Mouse (Mus musculus) heart, adult 11 months (tissue): ENCODE data around the gene Ccer2.
A peak's percentile ranks its signal among the peaks of the same experiment; 100 is the strongest.

Experiments used
- DNase-seq: peaks from one replicate; pipeline ENCODE4 v3.0.0; 2022

Ccer2 gene

GRCm38 (mm10) chr7:28756079-28756478 lies at the start of gene Ccer2:
Gene Ccer2 (plus strand): TSS chr7:28756174.
- DNase-seq: peak; percentile 87

- no peak for DNase-seq
These were observed 46.5 kb upstream of the Ccer2 start for GRCm38 (mm10) chr7:28709454-28709853.

- DNase-seq: no peak
These were observed 45.0 kb upstream of the Ccer2 start for GRCm38 (mm10) chr7:28710962-28711361.

- no peak for DNase-seq
These were observed 41.3 kb upstream of the Ccer2 start for GRCm38 (mm10) chr7:28714667-28715066.

GRCm38 (mm10) chr7:28715598-28715997 lies 40.4 kb upstream of the Ccer2 start:
- no peak for DNase-seq

- peak; percentile 96 for DNase-seq
These were observed 39.2 kb upstream of the Ccer2 start, which contains the start of gene Fbxo17 for GRCm38 (mm10) chr7:28716590-28717281. Gene Fbxo17 (plus strand): TSS chr7:28716804.

GRCm38 (mm10) chr7:28717726-28718125 lies 38.2 kb upstream of the Ccer2 start:
- DNase-seq: no peak

GRCm38 (mm10) chr7:28719159-28719558 lies 36.8 kb upstream of the Ccer2 start:
- no peak for DNase-seq

GRCm38 (mm10) chr7:28719650-28720049 lies 36.3 kb upstream of the Ccer2 start:
- DNase-seq: no peak

GRCm38 (mm10) chr7:28720753-28721537 lies 35.0 kb upstream of the Ccer2 start:
- no peak for DNase-seq

GRCm38 (mm10) chr7:28722079-28722478 lies 33.9 kb upstream of the Ccer2 start:
- DNase-seq: no peak

GRCm38 (mm10) chr7:28724613-28725012 lies 31.4 kb upstream of the Ccer2 start:
- no peak for DNase-seq

GRCm38 (mm10) chr7:28726600-28726999 lies 29.4 kb upstream of the Ccer2 start:
- DNase-seq: no peak

GRCm38 (mm10) chr7:28727649-28728340 lies 28.2 kb upstream of the Ccer2 start:
- DNase-seq: no peak

GRCm38 (mm10) chr7:28732341-28733142 lies 23.4 kb upstream of the Ccer2 start:
- DNase-seq: peak; percentile 97

GRCm38 (mm10) chr7:28733211-28733610 lies 22.8 kb upstream of the Ccer2 start:
- no peak for DNase-seq

GRCm38 (mm10) chr7:28735701-28736100 lies 20.3 kb upstream of the Ccer2 start:
- DNase-seq: no peak

- DNase-seq: no peak
These were observed 16.1 kb upstream of the Ccer2 start for GRCm38 (mm10) chr7:28739829-28740228.

- DNase-seq: no peak
These were observed 15.0 kb upstream of the Ccer2 start for GRCm38 (mm10) chr7:28740949-28741348.

GRCm38 (mm10) chr7:28741368-28741708 lies 14.6 kb upstream of the Ccer2 start:
- no peak for DNase-seq

GRCm38 (mm10) chr7:28741709-28742438 lies 14.1 kb upstream of the Ccer2 start, which contains the start of the genes Mrps12 and Sars2:
Gene Mrps12 (minus strand): TSS chr7:28741820.
Gene Sars2 (plus strand): TSS chr7:28741992.
- peak; percentile 100 for DNase-seq

- DNase-seq: peak; percentile 87
These were observed 6.0 kb upstream of the Ccer2 start for GRCm38 (mm10) chr7:28749935-28750334.
